Mouse (Mus musculus): Measurements from ENCODE around the gene Zfp428.
A peak's percentile ranks its signal among the peaks of the same experiment; 100 is the strongest.

Zfp428 gene

GRCm38 (mm10) chr7:24506838-24507725, at the start of gene Zfp428:
Gene Zfp428 (plus strand): TSS chr7:24507006.
- DNase-seq (ENCODE audit: low read depth, low spot score), result peak; percentile 60

- DNase-seq (ENCODE audit: low read depth, low spot score), result peak; percentile 95
These were observed 49.0 kb upstream of the Zfp428 start for GRCm38 (mm10) chr7:24457726-24458370.

- no peak for DNase-seq (ENCODE audit: low read depth, low spot score)
These were observed 47.4 kb upstream of the Zfp428 start for GRCm38 (mm10) chr7:24459440-24459839.

GRCm38 (mm10) chr7:24459843-24460242, 47.0 kb upstream of the Zfp428 start:
- DNase-seq (ENCODE audit: low read depth, low spot score), result no peak

- no peak for DNase-seq (ENCODE audit: low read depth, low spot score)
These were observed 45.3 kb upstream of the Zfp428 start for GRCm38 (mm10) chr7:24461376-24462051.

GRCm38 (mm10) chr7:24462388-24463319, 44.2 kb upstream of the Zfp428 start, which contains the start of gene Plaur:
Gene Plaur (plus strand): TSS chr7:24462484.
- DNase-seq (ENCODE audit: low read depth, low spot score), result peak; percentile 39

GRCm38 (mm10) chr7:24466835-24467234, 40.0 kb upstream of the Zfp428 start:
- DNase-seq (ENCODE audit: low read depth, low spot score), result no peak

GRCm38 (mm10) chr7:24467886-24468285, 38.9 kb upstream of the Zfp428 start:
- peak; percentile 76 for DNase-seq (ENCODE audit: low read depth, low spot score)

- DNase-seq (ENCODE audit: low read depth, low spot score), result peak; percentile 46
These were observed 37.7 kb upstream of the Zfp428 start for GRCm38 (mm10) chr7:24469126-24469525.

- no peak for DNase-seq (ENCODE audit: low read depth, low spot score)
These were observed 36.5 kb upstream of the Zfp428 start for GRCm38 (mm10) chr7:24470356-24470755.

- no peak for DNase-seq (ENCODE audit: low read depth, low spot score)
These were observed 34.4 kb upstream of the Zfp428 start for GRCm38 (mm10) chr7:24472442-24472841.

- peak; percentile 52 for DNase-seq (ENCODE audit: low read depth, low spot score)
These were observed 33.9 kb upstream of the Zfp428 start for GRCm38 (mm10) chr7:24472937-24473336.

- DNase-seq (ENCODE audit: low read depth, low spot score), result peak; percentile 70
These were observed 32.8 kb upstream of the Zfp428 start for GRCm38 (mm10) chr7:24473913-24474529.

GRCm38 (mm10) chr7:24474811-24475506, 31.8 kb upstream of the Zfp428 start:
- no peak for DNase-seq (ENCODE audit: low read depth, low spot score)

GRCm38 (mm10) chr7:24476338-24476737, 30.5 kb upstream of the Zfp428 start:
- DNase-seq (ENCODE audit: low read depth, low spot score), result no peak

GRCm38 (mm10) chr7:24476856-24477255, 29.9 kb upstream of the Zfp428 start:
- DNase-seq (ENCODE audit: low read depth, low spot score), result no peak

- DNase-seq (ENCODE audit: low read depth, low spot score), result no peak
These were observed 27.9 kb upstream of the Zfp428 start for GRCm38 (mm10) chr7:24478911-24479310.

- no peak for DNase-seq (ENCODE audit: low read depth, low spot score)
These were observed 27.1 kb upstream of the Zfp428 start for GRCm38 (mm10) chr7:24479685-24480084.

- no peak for DNase-seq (ENCODE audit: low read depth, low spot score)
These were observed 26.5 kb upstream of the Zfp428 start for GRCm38 (mm10) chr7:24480121-24480941.
